Mouse (Mus musculus): ENCODE data around the gene Nfkbia. TPM values are rescaled to one million over a fixed set of nuclear protein-coding genes. Genes with fewer than 3 reads are reported as not detected.

Nfkbia gene
- total and polyA plus RNA-seq, 3 experiments = 65.7 to 106 (median 80.3) TPM

DNA sequence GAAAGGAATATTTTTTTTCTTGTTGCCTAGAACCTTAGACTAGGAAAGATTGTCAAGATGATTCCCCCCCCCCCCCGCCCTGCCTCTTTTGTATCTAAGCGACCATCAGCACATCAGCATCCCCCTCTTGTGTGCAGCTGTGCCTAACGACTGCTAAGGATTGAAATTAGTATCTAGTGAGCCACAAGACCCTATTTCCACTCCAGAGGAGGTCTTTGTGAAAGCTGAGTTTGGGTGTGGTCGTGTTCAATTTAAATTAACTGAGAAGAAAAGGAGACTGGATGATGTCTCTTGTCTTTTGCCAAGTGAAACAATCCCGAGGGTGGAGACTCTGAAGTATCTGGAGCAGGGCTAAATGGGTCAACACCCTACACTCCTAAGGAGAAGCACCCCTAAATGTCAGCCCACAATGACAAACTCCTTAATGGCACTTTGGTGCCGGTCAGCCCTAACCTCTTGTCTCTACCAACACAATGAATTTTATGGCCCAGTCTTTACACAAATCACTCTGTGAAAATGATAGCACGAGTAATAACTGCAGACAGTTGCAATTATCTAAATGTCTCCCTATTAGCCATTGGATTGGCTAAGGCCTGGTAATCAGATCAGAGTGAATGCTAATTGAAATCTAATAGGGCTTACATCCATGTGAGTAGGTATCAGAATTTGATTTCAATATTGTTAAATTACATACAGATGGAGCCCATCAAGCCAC lies 13.0 kb upstream of the Nfkbia start:
- Histone ChIP-seq H3K9ac (ENCODE audit: low read depth, low read length) (no peak overlapping the region), H3K36me3 (ENCODE audit: control insufficient read depth, insufficient read depth, low read length) (no peaks in the 10 kb centered on the region), H3K27me3 (ENCODE audit: control insufficient read depth, insufficient read depth, low read length) (no peaks in the 10 kb centered on the region), H3K27ac (no peak overlapping the region), H3K4me3 (no peak overlapping the region), H3K79me2 (replicated peaks; ENCODE audit: control insufficient read depth, insufficient read depth, low read length) (no peaks in the 10 kb centered on the region), H3K4me1 (ENCODE audit: control insufficient read depth, insufficient read depth, low read length) (no peaks in the 10 kb centered on the region)
- 63% methylated on average over 7 of the region's 7 CpGs for WGBS
- no peak for DNase-seq
- TF ChIP-seq POLR2A (IDR thresholded peaks at IDR 0.05; ENCODE audit: insufficient read depth, low read depth, low read length) = no peak
- no peak for TF ChIP-seq CTCF (IDR thresholded peaks at IDR 0.05)
- no peak for TF ChIP-seq EP300 (IDR thresholded peaks at IDR 0.05; ENCODE audit: insufficient read depth, low read depth, low read length)
- intact Hi-C loops (cut with DNase I) = no loop called here

DNA sequence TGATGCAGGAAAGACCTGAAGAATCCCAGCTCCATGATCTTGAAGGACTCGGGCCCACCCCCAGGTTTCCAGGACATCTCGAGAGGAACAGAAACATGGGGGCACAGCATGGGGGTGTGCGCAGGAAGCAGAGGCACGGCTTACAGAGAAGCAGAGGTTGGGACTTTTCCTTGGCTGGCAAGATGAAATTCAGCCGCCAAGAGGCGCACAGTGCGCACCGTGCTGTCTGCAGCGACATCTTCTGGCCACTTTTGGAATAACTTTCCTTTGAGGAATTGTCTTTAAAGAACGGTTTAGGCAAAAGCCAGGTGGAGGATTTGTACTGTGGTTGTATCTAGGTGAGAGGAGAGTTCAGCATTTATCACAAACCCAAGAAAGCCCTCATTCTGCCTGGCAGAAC lies 6.6 kb upstream of the Nfkbia start:
- Histone ChIP-seq H3K27ac (no peak overlapping the region), H3K9ac (ENCODE audit: low read depth, low read length) (no peak overlapping the region), H3K4me1 (ENCODE audit: control insufficient read depth, insufficient read depth, low read length) (peaks cover 4% of the 10 kb centered on the region), H3K79me2 (replicated peaks; ENCODE audit: control insufficient read depth, insufficient read depth, low read length) (no peaks in the 10 kb centered on the region), H3K4me3 (no peak overlapping the region), H3K27me3 (ENCODE audit: control insufficient read depth, insufficient read depth, low read length) (no peaks in the 10 kb centered on the region), H3K36me3 (ENCODE audit: control insufficient read depth, insufficient read depth, low read length) (no peaks in the 10 kb centered on the region)
- WGBS = 1% methylated on average over 10 of the region's 10 CpGs
- peak; percentile 73 to 77 for DNase-seq
- TF ChIP-seq CTCF (IDR thresholded peaks at IDR 0.05) (peak; percentile 94), EP300 (IDR thresholded peaks at IDR 0.05; ENCODE audit: insufficient read depth, low read depth, low read length) (peak; percentile 97), POLR2A (IDR thresholded peaks at IDR 0.05; ENCODE audit: insufficient read depth, low read depth, low read length) (no peak)
- intact Hi-C loops (cut with DNase I) = loop anchor here (1.0 kb wide), 2 partner anchors 144 to 184 kb away; no protein-coding TSS in a partner anchor

DNA sequence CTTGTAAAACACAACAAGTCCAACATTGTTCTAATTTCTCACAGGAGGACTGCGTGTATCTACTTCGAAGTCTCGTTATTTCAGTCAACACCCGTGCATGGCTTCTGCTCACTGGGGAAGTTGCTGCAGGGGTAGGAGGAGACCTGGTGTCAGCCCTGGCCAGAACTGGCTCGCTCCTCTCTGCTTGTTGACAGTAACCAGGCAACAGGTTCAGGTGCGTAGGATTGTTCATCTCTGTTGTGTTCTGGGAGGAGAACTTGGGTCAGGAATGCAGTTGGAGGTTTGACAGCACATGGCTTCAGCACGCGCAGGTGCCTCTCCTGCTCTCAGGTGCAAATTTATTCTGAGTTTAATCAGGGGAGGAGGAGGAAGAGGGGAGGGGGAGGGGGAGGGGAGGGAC lies 5.3 kb upstream of the Nfkbia start:
- Histone ChIP-seq H3K36me3 (ENCODE audit: control insufficient read depth, insufficient read depth, low read length) (no peaks in the 10 kb centered on the region), H3K79me2 (replicated peaks; ENCODE audit: control insufficient read depth, insufficient read depth, low read length) (no peaks in the 10 kb centered on the region), H3K27me3 (ENCODE audit: control insufficient read depth, insufficient read depth, low read length) (no peaks in the 10 kb centered on the region), H3K4me3 (no peak overlapping the region), H3K4me1 (ENCODE audit: control insufficient read depth, insufficient read depth, low read length) (peaks cover 4% of the 10 kb centered on the region), H3K9ac (ENCODE audit: low read depth, low read length) (no peak overlapping the region), H3K27ac (no peak overlapping the region)
- TF ChIP-seq CTCF (IDR thresholded peaks at IDR 0.05) (no peak), POLR2A (IDR thresholded peaks at IDR 0.05; ENCODE audit: insufficient read depth, low read depth, low read length) (no peak), EP300 (IDR thresholded peaks at IDR 0.05; ENCODE audit: insufficient read depth, low read depth, low read length) (no peak)
- DNase-seq = no peak
- intact Hi-C loops (cut with DNase I) = loop anchor here (2.0 kb wide), 1 partner anchor 125 kb away; no protein-coding TSS in a partner anchor
- WGBS = 73% methylated on average over 8 of the region's 8 CpGs

DNA sequence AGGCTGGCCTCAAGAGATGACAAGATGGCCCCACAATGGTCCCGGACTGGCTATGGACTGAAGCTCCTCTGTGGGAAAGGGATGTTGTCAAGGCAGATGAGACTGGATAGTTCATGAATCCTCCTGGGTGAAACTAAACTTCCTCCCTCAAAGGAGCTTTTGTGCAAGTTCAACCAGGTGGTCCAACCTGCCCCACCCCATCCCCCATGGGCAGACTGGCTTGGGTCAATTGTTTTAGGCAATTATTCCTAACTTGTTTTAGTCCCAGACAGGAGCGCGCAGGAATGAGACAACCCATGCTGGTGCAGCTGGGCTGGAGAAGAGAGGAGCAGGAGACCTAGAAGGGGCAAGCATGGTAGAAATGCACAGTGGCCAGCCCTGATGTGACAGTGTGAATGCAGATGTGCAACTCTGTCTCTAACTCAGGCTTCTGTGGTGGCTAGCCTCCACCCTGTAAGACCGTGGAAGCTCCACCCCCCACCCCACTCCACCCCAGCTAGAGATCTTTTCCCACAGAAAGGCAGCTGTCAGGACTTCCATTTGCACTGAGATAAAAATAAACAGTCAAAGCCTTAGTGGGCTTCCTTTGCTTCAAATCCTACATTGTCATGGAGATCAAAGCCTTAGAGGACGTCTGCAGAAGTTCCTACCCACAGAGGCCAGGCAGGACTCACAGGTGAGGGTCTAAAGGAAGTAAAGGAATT lies 3.6 kb upstream of the Nfkbia start:
- 69% methylated on average over 5 of the region's 5 CpGs for WGBS
- no peak overlapping the region for H3K27ac ChIP-seq
- DNase-seq = no peak
- no peak overlapping the region for H3K9ac ChIP-seq (ENCODE audit: low read depth, low read length)
- peaks cover 4% of the 10 kb centered on the region for H3K4me1 ChIP-seq (ENCODE audit: control insufficient read depth, insufficient read depth, low read length)
- H3K4me3 ChIP-seq = no peak overlapping the region
- H3K36me3 ChIP-seq (ENCODE audit: control insufficient read depth, insufficient read depth, low read length) = no peaks in the 10 kb centered on the region; the same call in 1 of the 2 replicates
- intact Hi-C loops (cut with DNase I) = loop anchor here (1.0 to 2.0 kb wide), 2 partner anchors 123 to 141 kb away; no protein-coding TSS in a partner anchor
- H3K27me3 ChIP-seq (ENCODE audit: control insufficient read depth, insufficient read depth, low read length) = no peaks in the 10 kb centered on the region
- H3K79me2 ChIP-seq (replicated peaks; ENCODE audit: control insufficient read depth, insufficient read depth, low read length) = no peaks in the 10 kb centered on the region
- TF ChIP-seq POLR2A (IDR thresholded peaks at IDR 0.05; ENCODE audit: insufficient read depth, low read depth, low read length) = no peak
- no peak for TF ChIP-seq CTCF (IDR thresholded peaks at IDR 0.05)
- TF ChIP-seq EP300 (IDR thresholded peaks at IDR 0.05; ENCODE audit: insufficient read depth, low read depth, low read length) = no peak

DNA sequence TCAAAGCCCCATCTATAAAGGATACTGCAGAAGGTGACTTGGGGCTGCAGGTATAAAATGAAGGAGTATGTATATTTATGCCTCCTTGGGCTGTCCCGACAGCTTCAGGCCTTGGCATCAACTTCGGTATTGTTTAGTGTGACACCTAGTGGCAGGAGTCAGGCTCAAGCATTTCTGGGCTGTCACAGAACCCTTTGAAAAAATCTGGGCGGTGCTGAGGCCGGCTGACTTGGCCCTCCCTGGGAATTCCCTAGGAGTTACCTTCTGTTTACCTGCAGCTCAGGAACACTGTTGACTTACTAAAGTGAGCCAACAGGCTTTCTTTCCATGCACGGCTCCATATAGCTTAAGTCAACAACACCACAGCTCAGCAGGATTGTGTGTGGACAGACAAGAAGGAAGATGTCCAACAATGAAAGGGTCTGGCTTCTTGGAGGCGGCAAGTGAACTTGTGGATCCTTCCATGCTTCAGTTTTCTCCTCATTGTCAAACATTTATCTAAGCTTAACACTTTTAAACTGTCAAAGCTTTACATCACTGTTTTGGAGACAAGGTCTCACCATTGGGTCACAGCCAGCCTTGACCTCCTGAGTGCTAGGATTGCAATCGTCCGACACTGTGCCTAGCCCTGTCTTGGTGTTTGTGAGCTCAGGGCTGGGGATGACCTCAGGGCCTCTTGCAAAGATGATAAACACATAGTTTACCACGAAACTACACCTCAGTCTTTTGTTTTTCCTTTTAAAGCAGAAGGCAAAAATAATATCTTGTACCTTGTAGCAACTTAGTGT lies 2.9 kb upstream of the Nfkbia start:
- intact Hi-C loops (cut with DNase I) = loop anchor here (1.0 kb wide), 1 partner anchor 140 kb away; no protein-coding TSS in a partner anchor
- no peak overlapping the region for H3K27ac ChIP-seq

More for the DNA sequence above, 2.9 kb upstream of the Nfkbia start:
- no peaks in the 10 kb centered on the region for H3K27me3 ChIP-seq (ENCODE audit: control insufficient read depth, insufficient read depth, low read length)
- peak; percentile 70 to 81 for DNase-seq
- H3K79me2 ChIP-seq (replicated peaks; ENCODE audit: control insufficient read depth, insufficient read depth, low read length) = no peaks in the 10 kb centered on the region
- no peak overlapping the region for H3K4me3 ChIP-seq
- H3K4me1 ChIP-seq (ENCODE audit: control insufficient read depth, insufficient read depth, low read length) = peaks cover 8% of the 10 kb centered on the region
- TF ChIP-seq POLR2A (IDR thresholded peaks at IDR 0.05; ENCODE audit: insufficient read depth, low read depth, low read length) (no peak), EP300 (IDR thresholded peaks at IDR 0.05; ENCODE audit: insufficient read depth, low read depth, low read length) (peak; percentile 89; the same call in 1 of the 2 replicates), CTCF (IDR thresholded peaks at IDR 0.05) (peak; percentile 89)
- peaks cover 7% of the 10 kb centered on the region for H3K36me3 ChIP-seq (ENCODE audit: control insufficient read depth, insufficient read depth, low read length)
- no peak overlapping the region for H3K9ac ChIP-seq (ENCODE audit: low read depth, low read length)
- WGBS = 32% methylated on average over 9 of the region's 9 CpGs

Measured in heart, adult 2 months (tissue).